Mouse (Mus musculus): ENCODE measurements around the gene Nhs. TPM values are rescaled to one million over a fixed set of nuclear protein-coding genes. Genes with fewer than 3 reads are reported as not detected.
"Not testable (repeated sequence)": the region's sequence is repeated elsewhere in the genome, so short reads cannot be mapped to it uniquely, and the experiment has no call there.

The Nhs gene
- polyA plus RNA-seq, 2 experiments, result 2.4 to 3.9 TPM

DNA sequence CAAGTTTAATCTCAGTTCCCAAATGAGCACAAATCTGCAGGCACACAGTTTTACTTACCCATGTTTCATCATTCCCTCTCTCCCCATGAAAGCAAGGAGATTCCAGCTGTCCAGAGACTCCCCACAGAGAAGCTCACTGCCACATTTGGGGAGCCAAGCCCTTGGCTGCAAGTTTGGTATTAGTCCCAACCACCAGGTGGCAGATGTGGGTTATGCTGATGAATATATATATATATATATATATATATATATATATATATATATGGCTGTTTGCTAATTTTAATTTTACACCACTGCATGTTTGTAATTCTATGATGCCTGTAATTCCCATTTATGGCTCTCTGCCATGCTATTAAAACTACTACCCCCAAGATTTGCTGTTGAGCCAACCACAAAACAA, 286.0 kb downstream of the Nhs start:
- no peaks in the 10 kb centered on the region for H3K36me3 ChIP-seq (ENCODE audit: control insufficient read depth, insufficient read depth, low read length)
- H3K9ac ChIP-seq (ENCODE audit: low read depth, low read length, severe bottlenecking), result no peak overlapping the region
- no peak overlapping the region for H3K27ac ChIP-seq (replicated peaks; ENCODE audit: low read depth, low read length)
- H3K9me3 ChIP-seq (ENCODE audit: control insufficient read depth, low read length), result no peaks in the 10 kb centered on the region
- ATAC-seq (ENCODE audit: low FRiP score, low read depth), result no peak
- H3K4me3 ChIP-seq (replicated peaks; ENCODE audit: low read length), result no peak overlapping the region
- TF ChIP-seq POLR2A (IDR thresholded peaks at IDR 0.05; ENCODE audit: borderline replicate concordance, extremely low read depth, insufficient read depth, insufficient read length), result no peak
- DNase-seq (ENCODE audit: low spot score), result peak; percentile 20
- no peaks in the 10 kb centered on the region for H3K27me3 ChIP-seq (ENCODE audit: control insufficient read depth, insufficient read depth, low read length)
- H3K4me2 ChIP-seq (replicated peaks; ENCODE audit: low read depth, low read length, severe bottlenecking), result no peak overlapping the region
- no peaks in the 10 kb centered on the region for H3K4me1 ChIP-seq (ENCODE audit: control insufficient read depth, insufficient read depth, low read length)

GRCm38 (mm10) chrX:161871306-161871705, 288.2 kb downstream of the Nhs start:
- Histone ChIP-seq H3K4me2 (replicated peaks; ENCODE audit: low read depth, low read length, severe bottlenecking) (no peak overlapping the region), H3K27me3 (ENCODE audit: control insufficient read depth, insufficient read depth, low read length) (no peaks in the 10 kb centered on the region), H3K36me3 (ENCODE audit: control insufficient read depth, insufficient read depth, low read length) (no peaks in the 10 kb centered on the region), H3K27ac (replicated peaks; ENCODE audit: low read depth, low read length) (no peak overlapping the region), H3K9me3 (ENCODE audit: control insufficient read depth, low read length) (no peaks in the 10 kb centered on the region), H3K9ac (ENCODE audit: low read depth, low read length, severe bottlenecking) (no peak overlapping the region), H3K4me3 (replicated peaks; ENCODE audit: low read length) (no peak overlapping the region), H3K4me1 (ENCODE audit: control insufficient read depth, insufficient read depth, low read length) (no peaks in the 10 kb centered on the region)
- ATAC-seq (ENCODE audit: low FRiP score, low read depth) (no peak), DNase-seq (ENCODE audit: low spot score) (no peak)
- 96% methylated on average over 7 of the region's 7 CpGs for WGBS
- no peak for TF ChIP-seq POLR2A (IDR thresholded peaks at IDR 0.05; ENCODE audit: borderline replicate concordance, extremely low read depth, insufficient read depth, insufficient read length)

GRCm38 (mm10) chrX:161855630-161856029, 303.9 kb downstream of the Nhs start:
- Histone ChIP-seq H3K4me2 (replicated peaks; ENCODE audit: low read depth, low read length, severe bottlenecking) (no peak overlapping the region), H3K9ac (ENCODE audit: low read depth, low read length, severe bottlenecking) (no peak overlapping the region), H3K27me3 (ENCODE audit: control insufficient read depth, insufficient read depth, low read length) (peaks cover 5% of the 10 kb centered on the region; the same call in 1 of the 2 replicates), H3K36me3 (ENCODE audit: control insufficient read depth, insufficient read depth, low read length) (no peaks in the 10 kb centered on the region), H3K9me3 (ENCODE audit: control insufficient read depth, low read length) (no peaks in the 10 kb centered on the region), H3K4me1 (ENCODE audit: control insufficient read depth, insufficient read depth, low read length) (no peaks in the 10 kb centered on the region), H3K4me3 (replicated peaks; ENCODE audit: low read length) (no peak overlapping the region), H3K27ac (replicated peaks; ENCODE audit: low read depth, low read length) (no peak overlapping the region)
- ATAC-seq (ENCODE audit: low FRiP score, low read depth) (no peak), DNase-seq (ENCODE audit: low spot score) (no peak)
- WGBS, result 75% methylated on average over 2 of the region's 2 CpGs
- no peak for TF ChIP-seq POLR2A (IDR thresholded peaks at IDR 0.05; ENCODE audit: borderline replicate concordance, extremely low read depth, insufficient read depth, insufficient read length)

- H3K36me3 ChIP-seq (ENCODE audit: control insufficient read depth, insufficient read depth, low read length), result no peaks in the 10 kb centered on the region
- DNase-seq (ENCODE audit: low spot score), result peak; percentile 51
- no peak overlapping the region for H3K9ac ChIP-seq (ENCODE audit: low read depth, low read length, severe bottlenecking)
- 45% methylated on average over 4 of the region's 4 CpGs for WGBS
- peaks cover 5% of the 10 kb centered on the region; the same call in 1 of the 2 replicates for H3K27me3 ChIP-seq (ENCODE audit: control insufficient read depth, insufficient read depth, low read length)
- no peak for TF ChIP-seq POLR2A (IDR thresholded peaks at IDR 0.05; ENCODE audit: borderline replicate concordance, extremely low read depth, insufficient read depth, insufficient read length)
- no peaks in the 10 kb centered on the region for H3K4me1 ChIP-seq (ENCODE audit: control insufficient read depth, insufficient read depth, low read length)
- no peaks in the 10 kb centered on the region for H3K9me3 ChIP-seq (ENCODE audit: control insufficient read depth, low read length)
- no peak overlapping the region for H3K4me2 ChIP-seq (replicated peaks; ENCODE audit: low read depth, low read length, severe bottlenecking)
- H3K27ac ChIP-seq (replicated peaks; ENCODE audit: low read depth, low read length), result no peak overlapping the region
- no peak overlapping the region for H3K4me3 ChIP-seq (replicated peaks; ENCODE audit: low read length)
- no peak for ATAC-seq (ENCODE audit: low FRiP score, low read depth)
Measured at GRCm38 (mm10) chrX:161853626-161854312, 305.8 kb downstream of the Nhs start.

DNA sequence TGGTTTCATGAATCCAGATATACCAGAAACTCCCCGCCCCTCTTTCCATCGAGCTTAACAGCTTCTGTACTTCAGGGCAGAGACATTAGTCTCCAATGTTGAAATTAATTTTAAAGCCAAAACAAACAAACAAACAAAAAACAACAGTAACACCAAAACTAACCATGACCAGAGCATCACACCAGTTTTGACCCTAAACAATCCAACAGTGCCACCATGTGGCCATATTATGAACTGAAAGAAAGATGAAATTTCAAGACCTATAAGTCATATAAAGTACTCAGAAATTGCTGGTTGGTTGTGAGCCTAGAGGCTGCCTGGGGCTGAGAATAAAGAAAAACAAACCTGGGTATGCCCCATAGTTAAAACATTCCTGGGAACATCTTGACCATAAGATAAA, 333.3 kb downstream of the Nhs start:
- ATAC-seq (ENCODE audit: low FRiP score, low read depth); H3K27ac ChIP-seq (replicated peaks; ENCODE audit: low read depth, low read length); H3K4me3 ChIP-seq (replicated peaks; ENCODE audit: low read length); H3K9ac ChIP-seq (ENCODE audit: low read depth, low read length, severe bottlenecking); H3K27me3 ChIP-seq (ENCODE audit: control insufficient read depth, insufficient read depth, low read length); H3K36me3 ChIP-seq (ENCODE audit: control insufficient read depth, insufficient read depth, low read length); H3K4me2 ChIP-seq (replicated peaks; ENCODE audit: low read depth, low read length, severe bottlenecking); H3K4me1 ChIP-seq (ENCODE audit: control insufficient read depth, insufficient read depth, low read length); H3K9me3 ChIP-seq (ENCODE audit: control insufficient read depth, low read length): not testable (repeated sequence)
- WGBS, result 15% methylated on average over 2 of the region's 2 CpGs
- peak; percentile 9 for DNase-seq (ENCODE audit: low spot score)

- Histone ChIP-seq H3K9me3 (ENCODE audit: control insufficient read depth, low read length) (no peaks in the 10 kb centered on the region), H3K9ac (ENCODE audit: low read depth, low read length, severe bottlenecking) (no peak overlapping the region), H3K27ac (replicated peaks; ENCODE audit: low read depth, low read length) (no peak overlapping the region), H3K4me3 (replicated peaks; ENCODE audit: low read length) (no peak overlapping the region), H3K36me3 (ENCODE audit: control insufficient read depth, insufficient read depth, low read length) (no peaks in the 10 kb centered on the region), H3K4me2 (replicated peaks; ENCODE audit: low read depth, low read length, severe bottlenecking) (no peak overlapping the region), H3K27me3 (ENCODE audit: control insufficient read depth, insufficient read depth, low read length) (no peaks in the 10 kb centered on the region; the same call in 1 of the 2 replicates), H3K4me1 (ENCODE audit: control insufficient read depth, insufficient read depth, low read length) (no peaks in the 10 kb centered on the region)
- no peak for TF ChIP-seq POLR2A (IDR thresholded peaks at IDR 0.05; ENCODE audit: borderline replicate concordance, extremely low read depth, insufficient read depth, insufficient read length)
- ATAC-seq (ENCODE audit: low FRiP score, low read depth) (no peak), DNase-seq (ENCODE audit: low spot score) (peak; percentile 14)
- 21% methylated on average over 6 of the region's 6 CpGs for WGBS
Measured at GRCm38 (mm10) chrX:161790182-161790581, 369.3 kb downstream of the Nhs start.
